Mouse (Mus musculus) embryonic facial prominence, embryonic 12.5 days (tissue): ENCODE results near the gene Lamtor1. TPM values are rescaled to one million over a fixed set of nuclear protein-coding genes. Genes with fewer than 3 reads are reported as not detected.

Source experiments
- microRNA-seq: library from miRNA; unstranded; fragments of <30 nt; microRNA quantifications from one replicate; pipeline ENCODE4, GENCODE M21; 2017
- polyA plus RNA-seq: library from polyadenylated mRNA; unstranded; fragments of >200 nt; fragmentation: Nextera tagmentation; extraction: Ambion mirVana; gene quantifications from 2 replicates; pipeline ENCODE4 v1.2.1, GENCODE M21; 2016

Lamtor1 gene
- polyA plus RNA-seq, 1 experiment from 2014 or later, result 153 TPM

Small RNA genes within 50 kb of the gene (microRNA-seq; reads per million reads assigned to microRNA genes)
- not detected for gene Gm22655

Other genes starting within 250 kb of the Lamtor1 start
- 48.0 and 51.2 TPM in 2 replicates for gene Clpb, start 242.3 kb upstream of the Lamtor1 start, polyA plus RNA-seq
- gene Phox2a, start 87.6 kb upstream of the Lamtor1 start, polyA plus RNA-seq, result 0.58 TPM in 1 of 2 replicates, not detected in the other
- 55.2 and 69.7 TPM in 2 replicates for gene Inppl1, start 67.7 kb upstream of the Lamtor1 start, polyA plus RNA-seq
- gene Folr2, start 48.7 kb upstream of the Lamtor1 start, polyA plus RNA-seq, result 0.92 TPM in 1 of 2 replicates, not detected in the other
- 75.5 and 76.6 TPM in 2 replicates for gene Anapc15, start 42.2 kb upstream of the Lamtor1 start, polyA plus RNA-seq
- gene Folr1, start 35.1 kb upstream of the Lamtor1 start, polyA plus RNA-seq, result 1.1 and 1.2 TPM in 2 replicates
- 0.61 and 0.65 TPM in 2 replicates for gene Tomt, start 455 bp downstream of the Lamtor1 start, polyA plus RNA-seq
- 8.8 and 9.8 TPM in 2 replicates for gene Lrrc51, start 28.0 kb downstream of the Lamtor1 start, polyA plus RNA-seq
- gene Numa1, start 28.2 kb downstream of the Lamtor1 start, polyA plus RNA-seq, result 115 and 119 TPM in 2 replicates
- gene Il18bp, start 112.8 kb downstream of the Lamtor1 start, polyA plus RNA-seq, result 3.6 and 3.8 TPM in 2 replicates
- 28.9 and 33.5 TPM in 2 replicates for gene Rnf121, start 159.6 kb downstream of the Lamtor1 start, polyA plus RNA-seq
- gene Xndc1, start 159.6 kb downstream of the Lamtor1 start, polyA plus RNA-seq, result 46.2 and 48.3 TPM in 2 replicates
- 2.6 and 3.5 TPM in 2 replicates for gene Xntrpc, start 159.8 kb downstream of the Lamtor1 start, polyA plus RNA-seq
- 0.28 TPM in 1 of 2 replicates, not detected in the other for gene Trpc2, start 177.2 kb downstream of the Lamtor1 start, polyA plus RNA-seq
- gene Art1, start 195.8 kb downstream of the Lamtor1 start, polyA plus RNA-seq, result 3.4 and 6.0 TPM in 2 replicates
- 1.5 and 2.0 TPM in 2 replicates for gene Art5, start 203.6 kb downstream of the Lamtor1 start, polyA plus RNA-seq
- not detected in 2 replicates for gene Chrna10, start 210.9 kb downstream of the Lamtor1 start, polyA plus RNA-seq